Comparison of ENCODE assay signal across 8 mouse cellular contexts in the genomic region with DNA sequence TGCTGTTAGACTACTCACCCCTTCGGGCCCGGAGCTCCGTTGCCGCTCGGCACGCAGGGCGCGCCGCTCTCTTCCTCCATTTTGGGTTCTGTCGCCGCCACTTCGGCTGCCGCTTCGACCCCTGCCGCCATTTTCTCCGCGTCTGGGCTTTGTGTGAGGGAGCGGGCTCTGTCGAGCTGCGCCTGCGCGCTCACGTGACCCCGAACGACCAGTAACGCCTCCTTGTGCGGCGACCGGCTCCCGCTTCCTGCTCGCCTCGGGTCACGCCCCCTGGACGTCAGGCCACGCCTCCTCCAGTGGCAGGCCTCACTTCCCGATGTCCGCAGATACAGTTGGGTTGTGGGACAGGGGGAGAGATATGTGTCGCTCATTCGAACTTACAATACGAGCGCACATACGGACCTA. TPM values are rescaled to one million over a fixed set of nuclear protein-coding genes. Genes with fewer than 3 reads are reported as not detected.
DNase-seq lines count a peak whose midpoint lies in the region; ATAC-seq and TF ChIP-seq lines count a peak whose summit lies in the region.

No protein-coding gene starts in this region.

- peaks cover 31% of the 10 kb centered on the region for H3K4me1 ChIP-seq in embryonic facial prominence, embryonic 13.5 days
- H3K4me1 ChIP-seq in heart, adult 2 months (ENCODE audit: control insufficient read depth, insufficient read depth, low read length): peaks cover 11% of the 10 kb centered on the region
- peaks cover 42% of the 10 kb centered on the region for H3K4me1 ChIP-seq in limb, embryonic 13.5 days
- H3K4me1 ChIP-seq in midbrain, embryonic 16.5 days (ENCODE audit: control insufficient read depth, insufficient read depth, low read length): peaks cover 40% of the 10 kb centered on the region

- H3K79me2 ChIP-seq in heart, adult 2 months (replicated peaks; ENCODE audit: control insufficient read depth, insufficient read depth, low read length): peaks cover 1% of the 10 kb centered on the region; the same call in 1 of the 2 replicates

- H3K4me3 ChIP-seq in embryonic facial prominence, embryonic 13.5 days: peak overlapping the region; percentile 95
- H3K4me3 ChIP-seq in heart, adult 2 months: peak overlapping the region; percentile 70
- H3K4me3 ChIP-seq in limb, embryonic 13.5 days: peak overlapping the region; percentile 92
- peak overlapping the region; percentile 64 for H3K4me3 ChIP-seq in midbrain, embryonic 16.5 days (ENCODE audit: low read depth, low read length)

- TF ChIP-seq EP300 in heart, adult 2 months (IDR thresholded peaks at IDR 0.05; ENCODE audit: insufficient read depth, low read depth, low read length): 0 out of 2 replicates have a peak, but pooled peaks have one; percentile 14

- peak; percentile 96 for TF ChIP-seq POLR2A in heart, adult 2 months (IDR thresholded peaks at IDR 0.05; ENCODE audit: insufficient read depth, low read depth, low read length)

- H3K27ac ChIP-seq in embryonic facial prominence, embryonic 13.5 days: peak overlapping the region; percentile 96
- H3K27ac ChIP-seq in heart, adult 2 months: peak overlapping the region; percentile 93
- peak overlapping the region; percentile 95 for H3K27ac ChIP-seq in limb, embryonic 13.5 days
- H3K27ac ChIP-seq in midbrain, embryonic 16.5 days (ENCODE audit: low read length): peak overlapping the region; percentile 92

- intact Hi-C loops in heart, adult 2 months (cut with DNase I): no loop called here

- under 1% methylated on average over 42 of the region's 42 CpGs for WGBS in embryonic facial prominence, embryonic 13.5 days
- under 1% methylated on average over 42 of the region's 42 CpGs for WGBS in heart, adult 2 months
- WGBS in limb, embryonic 13.5 days: under 1% methylated on average over 42 of the region's 42 CpGs
- under 1% methylated on average over 34 of the region's 42 CpGs for WGBS in midbrain, embryonic 16.5 days

- peak overlapping the region; percentile 100 for H3K9ac ChIP-seq in embryonic facial prominence, embryonic 13.5 days
- peak overlapping the region; percentile 83 for H3K9ac ChIP-seq in heart, adult 2 months (ENCODE audit: low read depth, low read length)
- peak overlapping the region; percentile 99 for H3K9ac ChIP-seq in limb, embryonic 13.5 days
- peak overlapping the region; percentile 80 for H3K9ac ChIP-seq in midbrain, embryonic 16.5 days (ENCODE audit: low read depth, low read length)

- DNase-seq in 3134 (ENCODE audit: extremely low read depth, insufficient read length, low spot score): peak; percentile 96
- DNase-seq in adrenal gland, postnatal 36 days: peak; percentile 99 to 100
- DNase-seq in heart, adult 2 months: peak; percentile 98 to 99
- peak; percentile 98 for DNase-seq in kidney, adult 8-10 months
- DNase-seq in spleen, postnatal 10 days (ENCODE audit: low spot score in 2 of 2): peak; percentile 97 to 100

- H3K4me2 ChIP-seq in embryonic facial prominence, embryonic 13.5 days: peak overlapping the region; percentile 95
- H3K4me2 ChIP-seq in limb, embryonic 13.5 days (replicated peaks): peak overlapping the region; percentile 98
- H3K4me2 ChIP-seq in midbrain, embryonic 16.5 days (ENCODE audit: low read length): peak overlapping the region; percentile 98

- no peak for TF ChIP-seq CTCF in heart, adult 2 months (IDR thresholded peaks at IDR 0.05)

- no peaks in the 10 kb centered on the region for H3K27me3 ChIP-seq in embryonic facial prominence, embryonic 13.5 days
- no peaks in the 10 kb centered on the region for H3K27me3 ChIP-seq in heart, adult 2 months (ENCODE audit: control insufficient read depth, insufficient read depth, low read length)
- no peaks in the 10 kb centered on the region for H3K27me3 ChIP-seq in limb, embryonic 13.5 days
- no peaks in the 10 kb centered on the region for H3K27me3 ChIP-seq in midbrain, embryonic 16.5 days (ENCODE audit: control insufficient read depth, insufficient read depth, low read depth, low read length)

- ATAC-seq in embryonic facial prominence, embryonic 13.5 days (ENCODE audit: insufficient number of reproducible peaks, insufficient read depth, low FRiP score, low TSS enrichment, low read depth): peak; percentile 97
- ATAC-seq in limb, embryonic 13.5 days (ENCODE audit: low FRiP score, low read depth): peak; percentile 97
- peak; percentile 98 for ATAC-seq in midbrain, embryonic 16.5 days

- H3K36me3 ChIP-seq in embryonic facial prominence, embryonic 13.5 days: peaks cover 9% of the 10 kb centered on the region
- peaks cover 35% of the 10 kb centered on the region for H3K36me3 ChIP-seq in heart, adult 2 months (ENCODE audit: control insufficient read depth, insufficient read depth, low read length)
- H3K36me3 ChIP-seq in limb, embryonic 13.5 days: peaks cover 11% of the 10 kb centered on the region; the same call in 1 of the 2 replicates
- no peaks in the 10 kb centered on the region for H3K36me3 ChIP-seq in midbrain, embryonic 16.5 days (ENCODE audit: control insufficient read depth, insufficient read depth, low read length)

- H3K9me3 ChIP-seq in embryonic facial prominence, embryonic 13.5 days: no peaks in the 10 kb centered on the region
- no peaks in the 10 kb centered on the region for H3K9me3 ChIP-seq in limb, embryonic 13.5 days
- H3K9me3 ChIP-seq in midbrain, embryonic 16.5 days (replicated peaks; ENCODE audit: control insufficient read depth, low read length, poor library complexity, severe bottlenecking): no peaks in the 10 kb centered on the region

RNA-seq across cellular contexts. Expression of a gene that starts 1.4 kb away (rescaled TPM):
- total RNA-seq in adrenal gland, postnatal 36 days (2021): 100 to 1,000 TPM; 136 to 171 TPM
- 372 and 384 TPM in 2 replicates for polyA plus RNA-seq in embryonic facial prominence, embryonic 13.5 days (2015; fragmentation: Nextera tagmentation; extraction: Ambion mirVana)
- 10 to 100 TPM; 87.9 to 89.9 TPM for total RNA-seq in heart, adult 2 months (2021)
- 36.2 and 51.2 TPM in 2 replicates for polyA plus RNA-seq in heart, adult 2 months (2012; rRNA removed)
- 379 and 395 TPM in 2 replicates for polyA plus RNA-seq in limb, embryonic 13.5 days (2015; fragmentation: Nextera tagmentation; extraction: Ambion mirVana)
- 190 and 198 TPM in 2 replicates for polyA plus RNA-seq in midbrain, embryonic 16.5 days (2015; fragmentation: Nextera tagmentation; extraction: Ambion mirVana)

RNA-seq across cellular contexts. Expression of a gene that starts 33.2 kb away (rescaled TPM):
- total RNA-seq in adrenal gland, postnatal 36 days (2021): 100 to 1,000 TPM in 1 of 2 experiments, 10 to 100 TPM in 1; 92.9 to 119 TPM
- 42.6 and 46.9 TPM in 2 replicates for polyA plus RNA-seq in embryonic facial prominence, embryonic 13.5 days (2015; fragmentation: Nextera tagmentation; extraction: Ambion mirVana)
- total RNA-seq in heart, adult 2 months (2021): 100 to 1,000 TPM; 136 to 182 TPM
- 146 and 147 TPM in 2 replicates for polyA plus RNA-seq in heart, adult 2 months (2012; rRNA removed)
- polyA plus RNA-seq in limb, embryonic 13.5 days (2015; fragmentation: Nextera tagmentation; extraction: Ambion mirVana): 49.3 and 50.9 TPM in 2 replicates
- polyA plus RNA-seq in midbrain, embryonic 16.5 days (2015; fragmentation: Nextera tagmentation; extraction: Ambion mirVana): 62.9 and 74.6 TPM in 2 replicates

RNA-seq across cellular contexts. Expression of a gene that starts 47.4 kb away (rescaled TPM):
- total RNA-seq in adrenal gland, postnatal 36 days (2021): under 1 TPM in 1 of 2 experiments, not detected in 1; 0.56 TPM
- 0.72 and 0.91 TPM in 2 replicates for polyA plus RNA-seq in embryonic facial prominence, embryonic 13.5 days (2015; fragmentation: Nextera tagmentation; extraction: Ambion mirVana)
- under 1 TPM in 1 of 2 experiments, not detected in 1; 0.32 TPM for total RNA-seq in heart, adult 2 months (2021)
- 0.41 and 0.61 TPM in 2 replicates for polyA plus RNA-seq in heart, adult 2 months (2012; rRNA removed)
- polyA plus RNA-seq in limb, embryonic 13.5 days (2015; fragmentation: Nextera tagmentation; extraction: Ambion mirVana): 0.65 and 0.68 TPM in 2 replicates
- 0.40 TPM in 1 of 2 replicates, not detected in the other for polyA plus RNA-seq in midbrain, embryonic 16.5 days (2015; fragmentation: Nextera tagmentation; extraction: Ambion mirVana)

RNA-seq across cellular contexts. Expression of a gene that starts 56.4 kb away (rescaled TPM):
- 10 to 100 TPM; 28.9 to 35.3 TPM for total RNA-seq in adrenal gland, postnatal 36 days (2021)
- 49.1 and 50.2 TPM in 2 replicates for polyA plus RNA-seq in embryonic facial prominence, embryonic 13.5 days (2015; fragmentation: Nextera tagmentation; extraction: Ambion mirVana)
- total RNA-seq in heart, adult 2 months (2021): 1 to 10 TPM; 7.3 to 7.7 TPM
- 27.0 and 28.4 TPM in 2 replicates for polyA plus RNA-seq in heart, adult 2 months (2012; rRNA removed)
- 51.4 and 53.7 TPM in 2 replicates for polyA plus RNA-seq in limb, embryonic 13.5 days (2015; fragmentation: Nextera tagmentation; extraction: Ambion mirVana)
- 68.1 and 75.1 TPM in 2 replicates for polyA plus RNA-seq in midbrain, embryonic 16.5 days (2015; fragmentation: Nextera tagmentation; extraction: Ambion mirVana)

Comparison
In these comparisons a context has a peak if more than half of its experiments do, and no peak if none do; other contexts are left out.
1. Peak in every context shown above with its lines: DNase-seq, ATAC-seq, H3K4me3 ChIP-seq and H3K27ac ChIP-seq.